Mouse (Mus musculus) CH12.LX (cell line): Measurements from ENCODE around the gene Arl14. TPM values are rescaled to one million over a fixed set of nuclear protein-coding genes. Genes with fewer than 3 reads are reported as not detected.

Experiments used
- DNase-seq: peaks from one replicate; pipeline ENCODE4 v3.0.0-alpha.2; 2013; ENCODE audit errors: extremely low read depth
- H3K27ac ChIP-seq: 2 replicates; pipeline ENCODE4 v1.5.1; 2012; ENCODE audit warnings: low read depth, mild to moderate bottlenecking, control low read depth, moderate library complexity; ENCODE audit not compliant: insufficient read depth
- H3K27me3 ChIP-seq: replicated peaks from 2 replicates; pipeline ENCODE3; 2012; ENCODE audit warnings: inconsistent platforms
- H3K36me3 ChIP-seq, 2 experiments: replicated peaks in 1 of 2; 2 replicates each; pipeline versions ENCODE3 to v1.6.1; 2012; ENCODE audit warnings: inconsistent platforms in 1 of 2, low read length in 1 of 2, mild to moderate bottlenecking in 1 of 2, mixed read lengths in 1 of 2, moderate library complexity in 1 of 2; ENCODE audit not compliant: control insufficient read depth in 1 of 2, insufficient read depth in 1 of 2
- H3K4me1 ChIP-seq, 2 experiments: 2 replicates each; pipeline ENCODE4 v1.6.1; 2012; ENCODE audit warnings: inconsistent platforms in 1 of 2, moderate library complexity in 1 of 2; ENCODE audit not compliant: insufficient read depth in 2 of 2, control insufficient read depth in 1 of 2
- H3K4me2 ChIP-seq: 2 replicates; pipeline ENCODE4 v1.6.1; 2012; ENCODE audit warnings: low read depth, mild to moderate bottlenecking, control low read depth; ENCODE audit not compliant: poor library complexity, insufficient read depth, severe bottlenecking
- H3K4me3 ChIP-seq, 3 experiments: fragments of 150-350 bp in 1 of 3; sonication (generic) in 1 of 3; replicated peaks in 1 of 3; 2 replicates each; pipeline versions ENCODE3 to v1.5.1; 2011 to 2012; ENCODE audit warnings: low read depth in 2 of 3, low read length in 2 of 3, mild to moderate bottlenecking in 2 of 3, moderate library complexity in 2 of 3, control low read depth in 1 of 3, improper control_type of control experiment in 1 of 3, inconsistent platforms in 1 of 3, mixed read lengths in 1 of 3; ENCODE audit not compliant: poor library complexity in 1 of 3
- H3K79me2 ChIP-seq: replicated peaks from 2 replicates; pipeline ENCODE4 v1.6.1; 2012; ENCODE audit warnings: mild to moderate bottlenecking, moderate library complexity; ENCODE audit not compliant: control insufficient read depth, poor library complexity, insufficient read depth, severe bottlenecking; ENCODE audit errors: extremely low read depth
- H3K9ac ChIP-seq: 2 replicates; pipeline ENCODE4 v1.6.1; 2012; ENCODE audit warnings: low read depth, mild to moderate bottlenecking, control low read depth, moderate library complexity; ENCODE audit not compliant: insufficient read depth
- H3K9me3 ChIP-seq: replicated peaks from 2 replicates; pipeline ENCODE3; 2012; ENCODE audit warnings: low read length, inconsistent platforms, mixed read lengths
- BHLHE40 ChIP-seq: IDR thresholded peaks from 2 replicates; pipeline ENCODE4 v1.6.1; 2011; ENCODE audit warnings: mild to moderate bottlenecking, low read depth, low read length, improper control_type of control experiment
- CHD2 ChIP-seq: IDR thresholded peaks from 2 replicates; pipeline ENCODE4 v1.6.1; 2011; ENCODE audit warnings: low read length, improper control_type of control experiment
- CTCF ChIP-seq, 2 experiments: IDR thresholded peaks in 1 of 2; conservative IDR thresholded peaks in 1 of 2; 2 replicates each; pipeline ENCODE4 v1.5.1; 2011 to 2012; ENCODE audit warnings: low read depth in 2 of 2, low read length in 2 of 2, improper control_type of control experiment in 1 of 2, inconsistent platforms in 1 of 2, mild to moderate bottlenecking in 1 of 2, moderate library complexity in 1 of 2
- IRF4 ChIP-seq: IDR thresholded peaks from 2 replicates; pipeline ENCODE4 v1.6.1; 2014; ENCODE audit warnings: low read depth, mild to moderate bottlenecking, inconsistent platforms, low read length, improper control_type of control experiment
- JUN ChIP-seq: IDR thresholded peaks from 2 replicates; pipeline ENCODE4 v1.6.1; 2011; ENCODE audit warnings: low read depth, mild to moderate bottlenecking, low read length, improper control_type of control experiment, moderate library complexity; ENCODE audit not compliant: insufficient read depth
- JUND ChIP-seq: conservative IDR thresholded peaks from 2 replicates; pipeline ENCODE4 v1.6.1; 2011; ENCODE audit warnings: low read depth, low read length, improper control_type of control experiment
- KAT2A ChIP-seq: IDR thresholded peaks from 2 replicates; pipeline ENCODE4 v1.6.1; 2012; ENCODE audit warnings: low read length, improper control_type of control experiment, inconsistent platforms; ENCODE audit not compliant: insufficient replicate concordance
- MAX ChIP-seq: IDR thresholded peaks from 2 replicates; pipeline ENCODE4 v1.6.1; 2011; ENCODE audit warnings: low read length, improper control_type of control experiment
- MXI1 ChIP-seq: IDR thresholded peaks from 2 replicates; pipeline ENCODE4 v1.6.1; 2011; ENCODE audit warnings: mild to moderate bottlenecking, low read depth, low read length, improper control_type of control experiment
- NELFE ChIP-seq: IDR thresholded peaks from 2 replicates; pipeline ENCODE4 v1.6.1; 2011; ENCODE audit warnings: low read depth, low read length, improper control_type of control experiment
- NRF1 ChIP-seq: IDR thresholded peaks from 2 replicates; pipeline ENCODE4 v1.6.1; 2014; ENCODE audit warnings: low read depth, mild to moderate bottlenecking, inconsistent platforms, low read length, improper control_type of control experiment, moderate library complexity
- PAX5 ChIP-seq: IDR thresholded peaks from 2 replicates; pipeline ENCODE4 v1.6.1; 2012; ENCODE audit warnings: low read length, inconsistent platforms, mixed read lengths
- POLR2AphosphoS2 ChIP-seq: IDR thresholded peaks from 2 replicates; pipeline ENCODE4 v1.6.1; 2011; ENCODE audit warnings: low read depth, low read length, improper control_type of control experiment
- RAD21 ChIP-seq: IDR thresholded peaks from 2 replicates; pipeline ENCODE4 v1.6.1; 2011; ENCODE audit warnings: low read depth, mild to moderate bottlenecking, low read length, improper control_type of control experiment, moderate library complexity
- RCOR1 ChIP-seq: conservative IDR thresholded peaks from 2 replicates; pipeline ENCODE4 v1.6.1; 2012; ENCODE audit warnings: low read depth, mild to moderate bottlenecking, inconsistent platforms, low read length, improper control_type of control experiment
- SIN3A ChIP-seq: IDR thresholded peaks from 2 replicates; pipeline ENCODE4 v1.6.1; 2012; ENCODE audit warnings: low read length, improper control_type of control experiment, inconsistent platforms
- SMC3 ChIP-seq: IDR thresholded peaks from 2 replicates; pipeline ENCODE4 v1.6.1; 2011; ENCODE audit warnings: low read depth, low read length, improper control_type of control experiment
- TBP ChIP-seq: conservative IDR thresholded peaks from 2 replicates; pipeline ENCODE4 v1.6.1; 2011; ENCODE audit warnings: low read depth, low read length, improper control_type of control experiment
- UBTF ChIP-seq: IDR thresholded peaks from 2 replicates; pipeline ENCODE4 v1.6.1; 2012; ENCODE audit warnings: low read depth, mild to moderate bottlenecking, inconsistent platforms, low read length, improper control_type of control experiment, moderate library complexity
- USF1 ChIP-seq: IDR thresholded peaks from 2 replicates; pipeline ENCODE4 v1.6.1; 2014; ENCODE audit warnings: low read depth, mild to moderate bottlenecking, inconsistent platforms, low read length, improper control_type of control experiment
- ZC3H11A ChIP-seq: IDR thresholded peaks from 2 replicates; pipeline ENCODE4 v1.6.1; 2012; ENCODE audit warnings: low read depth, mild to moderate bottlenecking, inconsistent platforms, low read length, improper control_type of control experiment
- ZKSCAN1 ChIP-seq: IDR thresholded peaks from 2 replicates; pipeline ENCODE4 v1.6.1; 2012; ENCODE audit warnings: low read depth, inconsistent platforms, low read length, improper control_type of control experiment, borderline replicate concordance
- ZNF384 ChIP-seq: IDR thresholded peaks from 2 replicates; pipeline ENCODE4 v1.6.1; 2012; ENCODE audit warnings: low read depth, low read length, improper control_type of control experiment, inconsistent platforms
- dilution Hi-C: fragments of 300-500 bp; cut with MboI; formaldehyde crosslinking; loops from 2 replicates; pipeline ENCODE4 v1.14.3; 2020; ENCODE audit warnings: low sequenced_read_pairs; ENCODE audit not compliant: extremely low pct_unique_long_range_greater_than_20kb, extremely low pct_ligation_motif_present
- in situ Hi-C: fragments of 300-500 bp; cut with MboI; formaldehyde crosslinking; loops from 3 replicates; pipeline ENCODE4 v1.14.3; 2019; ENCODE audit warnings: low sequenced_read_pairs, low pct_ligation_motif_present, low pct_unique_long_range_greater_than_20kb, mixed read lengths
- polyA plus RNA-seq: library from polyadenylated mRNA; unstranded; fragments of >175 nt; gene quantifications from 2 replicates; pipeline ENCODE4 v1.2.1, GENCODE M21; 2012; ENCODE audit warnings: low read depth; ENCODE audit not compliant: insufficient read length
- total RNA-seq, 2 experiments: library from RNA; depleted of rRNA; stranded (reverse); fragments of 300-350 nt in 1 of 2; fragments of >200 nt in 1 of 2; gene quantifications; 2 replicates each; pipeline ENCODE4 v1.2.3; 2012 to 2014

Gene Arl14
- total and polyA plus RNA-seq, 3 experiments: not detected

DNA sequence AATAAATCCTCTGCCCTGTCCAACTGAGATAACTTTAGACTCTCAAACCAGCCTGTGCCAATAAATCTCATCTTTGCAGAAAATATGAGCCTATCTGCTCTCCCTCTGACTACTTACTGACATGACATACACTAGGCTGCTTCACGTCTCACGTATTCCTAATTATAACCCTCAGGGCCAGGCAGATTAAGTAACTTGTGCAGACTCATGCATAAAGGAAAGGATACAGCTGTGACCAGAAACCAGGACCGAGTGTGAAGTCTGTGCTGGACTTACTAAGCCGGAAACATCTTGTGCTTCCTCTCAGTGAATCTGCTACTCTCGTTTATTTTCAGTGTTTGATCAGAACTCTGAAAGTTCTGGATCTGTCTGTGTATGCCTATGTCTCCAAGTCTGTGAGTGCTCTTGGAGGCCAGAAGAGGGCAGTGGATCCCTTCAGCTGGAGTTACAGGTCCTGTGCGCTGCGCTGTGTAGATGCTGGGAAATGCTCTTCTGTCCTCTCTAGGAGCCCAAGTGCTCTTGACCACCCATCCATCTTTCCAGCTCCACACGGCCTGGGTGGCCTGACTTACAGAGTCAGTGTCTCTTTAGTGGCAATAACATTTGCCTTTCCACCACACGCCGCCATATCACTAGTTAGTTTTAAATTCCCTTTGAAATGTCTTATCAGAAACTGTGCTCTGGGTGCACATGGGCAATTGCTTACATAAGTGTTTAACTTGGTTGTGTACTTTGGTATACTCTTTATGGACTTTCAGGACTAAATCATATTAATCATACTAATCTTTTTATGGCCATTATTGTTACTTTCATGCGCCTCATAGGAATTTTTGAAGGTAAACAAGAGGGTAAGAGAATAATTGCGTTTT lies 13.5 kb upstream of the Arl14 start:
- Histone ChIP-seq H3K9me3 (peaks cover 2% of the 10 kb centered on the region), H3K4me1 (peaks cover 5 to 13% of the 10 kb centered on the region in 2 experiments), H3K79me2 (no peaks in the 10 kb centered on the region), H3K4me3 (no peak overlapping the region), H3K36me3 (no peaks in the 10 kb centered on the region), H3K27me3 (no peaks in the 10 kb centered on the region), H3K4me2 (no peak overlapping the region), H3K27ac (no peak overlapping the region), H3K9ac (no peak overlapping the region)
- TF ChIP-seq JUN (no peak), JUND (no peak), SIN3A (no peak), BHLHE40 (no peak), SMC3 (peak; percentile 60), CTCF (conservative IDR thresholded peaks at IDR 0.05 in 1 of 2, IDR thresholded peaks at IDR 0.05 in 1 of 2; ENCODE audit: low read depth in 2 of 2, low read length in 2 of 2) (peak; percentile 35 to 66), RAD21 (peak; percentile 71)
- in situ Hi-C loops (no loop called here), dilution Hi-C loops (no loop called here)
- DNase-seq: peak; percentile 42

- H3K27ac ChIP-seq: no peak overlapping the region
- dilution Hi-C loops: no loop called here
Observed at GRCm38 (mm10) chr3:69212246-69212645, 10.0 kb upstream of the Arl14 start.

More at GRCm38 (mm10) chr3:69212246-69212645, 10.0 kb upstream of the Arl14 start:
- Histone ChIP-seq H3K27me3 (no peaks in the 10 kb centered on the region), H3K9ac (no peak overlapping the region)
- TF ChIP-seq CTCF (conservative IDR thresholded peaks at IDR 0.05 in 1 of 2, IDR thresholded peaks at IDR 0.05 in 1 of 2; ENCODE audit: low read depth in 2 of 2, low read length in 2 of 2) (no peak), KAT2A (no peak), POLR2AphosphoS2 (no peak), MXI1 (no peak), UBTF (no peak), NRF1 (no peak), MAX (no peak), USF1 (no peak), ZKSCAN1 (no peak), RCOR1 (no peak), IRF4 (no peak), CHD2 (no peak), ZNF384 (no peak), ZC3H11A (no peak), SMC3 (no peak), TBP (no peak), NELFE (no peak), SIN3A (no peak), PAX5 (no peak)
- TF ChIP-seq, all 38 proteins: peak for 0
- Histone ChIP-seq H3K4me3 (no peak overlapping the region), H3K9me3 (no peaks in the 10 kb centered on the region), H3K79me2 (no peaks in the 10 kb centered on the region), H3K4me2 (no peak overlapping the region), H3K36me3 (no peaks in the 10 kb centered on the region), H3K4me1 (no peaks in the 10 kb centered on the region)
- no peak for DNase-seq
- in situ Hi-C loops: no loop called here
